Mouse (Mus musculus): ENCODE data around the gene Syt12.

GRCm38 (mm10) chr19:4447445-4447844 is 29.8 kb downstream of the Syt12 start:
- no peak for TF ChIP-seq CTCF (IDR thresholded peaks at IDR 0.05)
- no peak for TF ChIP-seq EP300 (IDR thresholded peaks at IDR 0.05)
